Mouse (Mus musculus) heart, postnatal 25 days (tissue): Measurements from ENCODE around the gene Ccdc136. TPM values are rescaled to one million over a fixed set of nuclear protein-coding genes. Genes with fewer than 3 reads are reported as not detected.
A peak's percentile ranks its signal among the peaks of the same experiment; 100 is the strongest.
"Not testable (repeated sequence)": the region's sequence is repeated elsewhere in the genome, so short reads cannot be mapped to it uniquely, and the experiment has no call there.

Experiments
- DNase-seq: peaks from one replicate; pipeline ENCODE4 v3.0.0; 2022; ENCODE audit warnings: low spot score
- intact Hi-C: fragments of 180-260 bp; cut with DNase I; formaldehyde crosslinking; loops from one replicate; pipeline ENCODE4 v1.15.1; 2025
- total RNA-seq, 2 experiments: library from RNA; stranded (reverse); gene quantifications; 2 replicates each; pipeline ENCODE4 v1.2.3; 2021

Ccdc136 gene
- total RNA-seq, 2 experiments from 2014 or later = 1.9 to 3.1 TPM

- not testable (repeated sequence) for DNase-seq
- intact Hi-C loops = loop anchor here (5.0 to 10.0 kb wide), 2 partner anchors 91 to 254 kb away; no protein-coding TSS in a partner anchor
These were observed 4.9 kb upstream of the Ccdc136 start for GRCm38 (mm10) chr6:29391241-29391640.

DNA sequence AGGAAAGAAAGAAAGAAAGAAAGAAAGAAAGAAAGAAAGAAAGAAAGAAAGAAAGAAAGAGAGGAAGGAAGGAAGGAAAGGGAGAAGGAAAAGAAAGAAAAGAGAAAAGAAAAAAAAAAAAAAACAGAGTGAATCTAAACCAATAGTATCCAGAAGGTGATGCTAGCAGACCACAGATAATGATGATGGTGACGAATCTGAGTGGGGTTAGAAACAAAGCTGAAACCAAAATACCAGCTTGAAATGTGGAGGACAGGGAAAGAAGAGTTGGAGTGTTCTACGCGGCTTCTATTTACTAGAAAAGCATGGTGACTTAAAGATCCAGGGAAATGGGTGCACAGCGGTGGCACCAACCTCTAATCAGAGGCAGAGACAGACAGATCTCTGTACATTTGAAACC lies 4.3 kb upstream of the Ccdc136 start:
- DNase-seq = no peak
- intact Hi-C loops = loop anchor here (5.0 to 10.0 kb wide), 2 partner anchors 90 to 253 kb away; no protein-coding TSS in a partner anchor

DNA sequence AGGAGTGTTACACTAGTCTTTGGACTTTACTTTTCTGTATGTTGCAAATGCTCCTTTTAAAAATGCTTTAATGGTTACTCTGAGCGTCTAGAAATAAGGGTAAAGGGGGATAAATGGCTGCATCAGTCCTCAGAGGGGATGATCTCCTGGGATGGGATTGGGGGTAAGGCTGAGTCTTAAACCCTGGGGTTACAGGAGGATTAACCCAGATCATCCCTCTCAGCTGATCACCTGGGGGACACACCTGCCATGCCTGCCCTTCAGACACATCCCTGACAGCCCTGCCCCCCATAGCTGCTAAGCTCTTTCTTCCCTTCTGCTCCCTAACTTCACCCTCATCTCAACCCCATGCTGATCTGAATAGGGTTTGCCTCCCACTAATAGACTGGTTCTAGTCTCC lies 1.8 kb upstream of the Ccdc136 start:
- intact Hi-C loops = loop anchor here (2.0 to 10.0 kb wide), 3 partner anchors 39 to 251 kb away; partner anchors contain the start of gene Flnc
- no peak for DNase-seq

- intact Hi-C loops = loop anchor here (10.0 kb wide), 1 partner anchor 248 kb away; no protein-coding TSS in a partner anchor
- no peak for DNase-seq
These were observed 818 bp downstream of the Ccdc136 start for GRCm38 (mm10) chr6:29396714-29397540.

DNA sequence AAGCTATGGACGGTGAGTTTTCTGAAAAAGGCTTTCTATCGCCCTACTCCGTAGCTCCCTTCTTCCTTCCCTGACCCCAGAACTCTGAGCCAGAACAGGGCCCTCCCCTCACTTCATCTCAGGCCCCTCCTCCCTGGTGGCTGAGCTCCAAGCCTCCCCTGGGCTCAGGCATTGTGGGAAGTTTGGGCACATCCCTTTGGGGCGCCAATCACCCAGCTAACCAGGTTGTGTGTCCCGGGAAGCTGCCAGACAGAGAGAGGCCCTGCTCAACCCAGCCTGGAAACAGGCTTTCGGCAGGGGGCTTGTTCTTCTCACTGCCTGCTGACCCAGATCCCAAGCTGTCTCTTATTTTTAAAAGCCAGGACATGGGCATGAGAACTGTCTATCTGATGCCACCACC lies 1.5 kb downstream of the Ccdc136 start:
- no peak for DNase-seq
- intact Hi-C loops = loop anchor here (10.0 kb wide), 1 partner anchor 247 kb away; no protein-coding TSS in a partner anchor

- intact Hi-C loops = loop anchor here (10.0 kb wide), 1 partner anchor 245 kb away; no protein-coding TSS in a partner anchor
- DNase-seq = no peak
These were observed 3.7 kb downstream of the Ccdc136 start for GRCm38 (mm10) chr6:29399851-29400250.

- DNase-seq = no peak
These were observed 6.7 kb downstream of the Ccdc136 start for GRCm38 (mm10) chr6:29402693-29403342.

GRCm38 (mm10) chr6:29406412-29406811 lies 10.3 kb downstream of the Ccdc136 start:
- intact Hi-C loops = no loop called here
- no peak for DNase-seq

More at GRCm38 (mm10) chr6:29402693-29403342, 6.7 kb downstream of the Ccdc136 start:
- intact Hi-C loops = no loop called here

GRCm38 (mm10) chr6:29415446-29415845 lies 19.3 kb downstream of the Ccdc136 start:
- intact Hi-C loops = no loop called here
- DNase-seq = no peak

DNA sequence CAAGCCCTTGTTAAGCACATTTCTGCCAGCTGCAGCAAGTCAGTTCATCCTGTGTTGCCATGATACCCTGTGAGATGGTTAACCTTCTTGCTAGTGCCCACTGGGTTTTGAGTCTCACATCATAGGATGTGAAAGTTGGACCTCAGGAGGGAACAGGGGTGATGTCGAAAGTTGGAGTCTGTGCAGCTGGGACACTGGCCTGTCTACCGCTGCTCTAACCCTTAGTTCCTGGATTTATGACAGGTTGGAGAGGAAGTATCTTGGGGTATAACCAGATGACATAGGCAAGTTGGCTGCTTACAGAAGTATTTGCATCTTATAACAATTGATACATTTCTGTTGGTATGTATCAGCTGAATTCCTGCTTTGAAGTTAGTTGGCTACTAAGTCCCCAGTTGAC lies 24.5 kb downstream of the Ccdc136 start:
- intact Hi-C loops = no loop called here
- no peak for DNase-seq

- intact Hi-C loops = no loop called here
- no peak for DNase-seq
These were observed 29.0 kb downstream of the Ccdc136 start for GRCm38 (mm10) chr6:29425118-29425517.

- DNase-seq = no peak
- intact Hi-C loops = no loop called here
These were observed 30.2 kb downstream of the Ccdc136 start for GRCm38 (mm10) chr6:29426331-29426730.

DNA sequence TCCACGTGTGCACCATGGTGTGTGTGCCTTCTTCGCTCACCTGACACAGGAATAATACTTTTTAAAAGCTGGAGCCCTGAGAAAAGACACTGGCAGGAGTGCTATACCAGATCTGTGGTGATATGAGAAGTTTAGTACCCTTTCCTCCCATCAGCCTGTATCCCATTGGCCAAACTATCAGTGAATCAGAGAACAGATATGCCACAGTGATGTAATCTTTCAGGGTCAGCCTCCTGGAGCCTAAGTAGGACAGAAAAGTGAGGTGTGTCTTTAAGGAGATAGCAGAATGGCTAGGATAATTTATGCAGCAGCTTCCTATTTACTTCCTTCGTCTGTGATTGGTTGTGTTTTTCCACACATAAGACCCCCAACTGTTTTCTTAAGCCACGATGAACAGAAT lies 32.1 kb downstream of the Ccdc136 start:
- intact Hi-C loops = no loop called here
- DNase-seq = no peak

DNA sequence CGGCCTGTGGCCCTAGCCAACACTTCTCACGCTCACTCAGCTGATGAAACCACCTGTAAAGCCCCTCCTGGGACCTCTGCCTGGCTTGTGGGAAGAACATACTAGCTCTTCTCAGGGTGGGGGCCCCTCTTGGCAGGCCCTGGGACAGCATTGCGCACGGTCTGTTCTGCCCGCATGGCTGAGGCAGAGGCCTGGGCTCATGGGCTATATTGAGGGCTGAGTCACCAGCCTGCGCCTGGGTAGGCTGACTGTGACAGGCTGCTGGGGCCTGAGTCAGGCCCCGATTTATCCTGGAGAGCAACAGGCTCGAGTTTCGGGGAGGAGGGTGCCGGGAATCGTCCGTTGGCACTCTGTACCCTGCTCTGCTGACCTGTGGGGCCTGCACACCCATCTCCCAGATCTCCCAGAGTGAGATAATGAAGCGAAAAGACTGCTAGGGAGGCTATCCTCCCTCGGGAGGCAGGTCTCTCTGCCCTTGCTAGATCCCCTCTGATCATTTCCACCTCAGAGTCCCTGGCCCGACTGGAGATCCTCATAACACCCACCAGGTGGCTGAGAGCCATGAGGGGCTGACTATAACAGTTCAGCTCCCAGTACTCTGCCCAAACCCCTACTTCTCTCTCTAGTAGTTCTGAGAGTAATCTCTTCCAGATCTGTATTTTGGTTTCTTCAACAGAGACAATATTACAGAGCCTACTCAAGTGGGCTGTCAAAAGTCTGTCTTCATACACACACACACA lies 34.7 kb downstream of the Ccdc136 start:
- no peak for DNase-seq
- intact Hi-C loops = no loop called here

DNA sequence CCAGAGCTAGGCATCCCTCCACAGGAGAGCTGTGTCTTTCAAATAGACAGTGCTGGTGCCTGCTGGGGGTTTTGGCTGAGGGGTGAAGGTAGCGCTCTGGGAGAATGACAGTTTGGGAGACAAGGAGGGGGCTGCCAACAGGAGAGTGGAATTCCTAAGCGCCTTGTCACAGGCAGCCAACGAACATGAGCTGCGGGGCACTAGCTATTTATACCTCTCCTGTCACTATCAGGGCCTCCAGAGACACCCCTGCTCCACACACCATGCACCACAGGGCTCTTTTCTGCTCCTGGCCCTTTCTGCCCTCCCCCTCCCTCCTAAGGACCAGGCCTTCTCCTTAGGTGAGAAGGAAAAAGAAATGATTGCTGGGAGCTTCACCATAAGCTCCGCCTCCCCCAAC lies 35.4 kb downstream of the Ccdc136 start:
- intact Hi-C loops = no loop called here
- DNase-seq = no peak

GRCm38 (mm10) chr6:29432156-29432555 lies 36.0 kb downstream of the Ccdc136 start:
- intact Hi-C loops = loop anchor here (2.0 kb wide), 1 partner anchor 37 kb away; no protein-coding TSS in a partner anchor

GRCm38 (mm10) chr6:29432676-29433037 lies 36.5 kb downstream of the Ccdc136 start:
- DNase-seq = no peak
- intact Hi-C loops = loop anchor here (2.0 kb wide), 1 partner anchor 38 kb away; no protein-coding TSS in a partner anchor

More at GRCm38 (mm10) chr6:29432156-29432555, 36.0 kb downstream of the Ccdc136 start:
- DNase-seq = no peak

GRCm38 (mm10) chr6:29433038-29433803 lies 37.1 kb downstream of the Ccdc136 start, which contains the start of gene Flnc:
Gene Flnc, plus strand, starts transcription at chr6:29433256.
- intact Hi-C loops = loop anchor here (2.0 kb wide), 1 partner anchor 38 kb away; no protein-coding TSS in a partner anchor

More at GRCm38 (mm10) chr6:29433038-29433803, 37.1 kb downstream of the Ccdc136 start, which contains the start of gene Flnc:
- peak; percentile 34 for DNase-seq
